Mouse (Mus musculus): ENCODE measurements around the gene Trpm5. TPM values are rescaled to one million over a fixed set of nuclear protein-coding genes. Genes with fewer than 3 reads are reported as not detected.

Trpm5 gene
- polyA plus RNA-seq, 1 experiment, result not detected

- no peak for TF ChIP-seq GATA1 (IDR thresholded peaks at IDR 0.05; ENCODE audit: low read length)
These were observed 16.4 kb upstream of the Trpm5 start for GRCm38 (mm10) chr7:143110803-143111202.

- no peak for TF ChIP-seq GATA1 (IDR thresholded peaks at IDR 0.05; ENCODE audit: low read length)
These were observed 15.3 kb upstream of the Trpm5 start for GRCm38 (mm10) chr7:143109696-143110095.

GRCm38 (mm10) chr7:143108996-143109660, 14.7 kb upstream of the Trpm5 start:
- TF ChIP-seq GATA1 (IDR thresholded peaks at IDR 0.05; ENCODE audit: low read length), result no peak

- TF ChIP-seq GATA1 (IDR thresholded peaks at IDR 0.05; ENCODE audit: low read length), result no peak
These were observed 13.8 kb upstream of the Trpm5 start for GRCm38 (mm10) chr7:143108200-143108599.

DNA sequence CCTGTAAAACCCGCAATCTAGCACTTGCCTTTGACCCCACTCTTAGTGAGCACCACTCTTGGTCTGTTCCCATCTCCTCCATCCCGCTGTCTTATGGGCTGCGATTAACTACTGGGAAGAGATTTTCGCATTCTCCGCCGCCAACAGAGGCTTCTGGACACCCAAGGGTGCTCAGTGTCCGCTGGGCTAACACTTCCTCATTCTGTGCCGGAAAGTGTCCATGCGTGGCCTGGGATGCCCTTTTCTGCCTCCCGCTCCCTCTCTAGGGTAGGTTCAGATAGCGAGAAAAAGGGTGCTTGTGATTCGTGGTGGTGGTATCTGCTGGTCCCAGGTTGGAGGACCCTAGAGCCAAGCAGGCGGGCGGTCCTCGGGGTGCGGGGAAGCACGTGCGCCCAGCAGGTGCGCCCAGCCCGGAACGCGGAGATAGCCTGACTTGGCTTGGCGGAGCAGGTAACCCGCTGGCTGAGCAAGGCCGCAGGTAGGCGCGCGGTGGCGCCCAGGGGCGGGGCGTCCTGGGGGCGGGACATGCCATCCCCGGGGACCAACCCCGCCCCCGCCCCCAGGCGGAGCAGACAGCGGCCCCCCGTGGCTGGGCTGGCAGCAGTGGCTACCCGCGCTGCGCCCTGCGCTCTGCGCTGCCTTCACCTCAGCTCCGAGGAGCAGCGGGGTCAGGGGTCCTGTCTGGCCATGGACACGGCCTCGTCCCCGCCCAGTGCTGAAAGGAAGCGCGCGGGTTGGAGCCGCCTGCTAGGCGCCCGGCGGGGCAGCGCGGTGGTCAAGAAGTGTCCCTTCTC, 12.4 kb upstream of the Trpm5 start:
- no peak for TF ChIP-seq GATA1 (IDR thresholded peaks at IDR 0.05; ENCODE audit: low read length)

DNA sequence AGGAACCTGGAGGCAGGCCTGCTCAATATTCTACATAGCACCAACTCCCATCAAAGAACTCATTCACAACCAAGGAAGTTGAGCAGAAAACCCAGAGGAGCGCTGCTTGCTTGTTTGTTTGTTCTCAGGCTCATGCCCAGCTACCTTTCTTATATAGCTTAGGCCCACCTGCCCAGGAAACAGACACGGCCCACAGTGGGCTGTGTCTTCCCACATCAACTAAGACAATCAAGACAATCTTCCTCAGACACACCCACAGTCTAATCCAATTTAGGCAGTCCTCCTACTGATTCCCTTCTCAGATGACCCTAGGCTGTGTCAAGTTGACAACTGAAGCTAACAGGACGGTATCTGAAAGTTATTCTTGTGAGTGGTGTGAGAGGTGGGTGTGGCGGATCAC, 11.6 kb upstream of the Trpm5 start, which contains the start of gene Kcnq1:
Gene Kcnq1, plus strand, starts transcription at position 301 of the 400 bp plus-strand sequence.
- no peak for TF ChIP-seq GATA1 (IDR thresholded peaks at IDR 0.05; ENCODE audit: low read length)

- no peak for TF ChIP-seq GATA1 (IDR thresholded peaks at IDR 0.05; ENCODE audit: low read length)
These were observed 10.9 kb upstream of the Trpm5 start for GRCm38 (mm10) chr7:143105258-143105897.

- no peak for TF ChIP-seq GATA1 (IDR thresholded peaks at IDR 0.05; ENCODE audit: low read length)
These were observed 6.3 kb upstream of the Trpm5 start for GRCm38 (mm10) chr7:143100759-143101158.

DNA sequence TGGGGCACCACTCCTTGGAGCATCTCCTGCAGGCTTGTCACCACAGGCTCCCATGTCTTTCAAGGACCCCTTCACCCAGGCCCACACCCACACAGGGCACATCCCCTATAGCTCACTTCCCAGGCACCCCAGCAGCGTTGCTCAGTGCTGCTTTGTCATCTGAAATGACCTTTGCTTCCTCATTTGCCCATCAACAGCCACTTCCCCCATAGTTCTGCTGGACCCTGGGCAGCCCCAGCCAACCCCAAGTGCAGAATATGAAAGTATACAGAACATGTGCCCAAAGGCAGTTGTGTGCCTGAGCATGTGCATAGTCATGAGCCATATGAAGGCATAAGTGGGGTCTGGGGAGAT, 1.1 kb upstream of the Trpm5 start:
- no peak for TF ChIP-seq GATA1 (IDR thresholded peaks at IDR 0.05; ENCODE audit: low read length)

DNA sequence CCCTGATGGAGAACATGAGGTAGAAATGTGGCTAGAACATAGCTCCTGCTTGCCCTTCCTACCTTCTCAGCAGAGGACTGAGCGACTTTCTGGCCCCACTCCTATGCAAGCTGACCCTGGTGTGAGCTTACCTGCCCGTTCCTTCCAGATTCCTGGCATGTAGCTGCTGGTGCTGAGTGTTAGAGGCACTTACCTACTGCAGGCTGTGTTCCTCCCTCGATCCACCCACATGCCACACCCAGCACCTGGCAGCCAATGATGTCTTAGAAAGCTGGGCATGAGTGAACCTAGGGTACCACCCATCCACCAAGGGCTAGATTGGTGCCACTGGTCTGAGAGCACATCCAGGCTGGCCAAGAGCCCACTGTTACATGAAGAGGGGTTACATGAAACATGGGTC, 595 bp downstream of the Trpm5 start:
- no peak for TF ChIP-seq GATA1 (IDR thresholded peaks at IDR 0.05; ENCODE audit: low read length)

- TF ChIP-seq GATA1 (IDR thresholded peaks at IDR 0.05; ENCODE audit: low read length), result no peak
These were observed 7.3 kb downstream of the Trpm5 start for GRCm38 (mm10) chr7:143087070-143087579.

DNA sequence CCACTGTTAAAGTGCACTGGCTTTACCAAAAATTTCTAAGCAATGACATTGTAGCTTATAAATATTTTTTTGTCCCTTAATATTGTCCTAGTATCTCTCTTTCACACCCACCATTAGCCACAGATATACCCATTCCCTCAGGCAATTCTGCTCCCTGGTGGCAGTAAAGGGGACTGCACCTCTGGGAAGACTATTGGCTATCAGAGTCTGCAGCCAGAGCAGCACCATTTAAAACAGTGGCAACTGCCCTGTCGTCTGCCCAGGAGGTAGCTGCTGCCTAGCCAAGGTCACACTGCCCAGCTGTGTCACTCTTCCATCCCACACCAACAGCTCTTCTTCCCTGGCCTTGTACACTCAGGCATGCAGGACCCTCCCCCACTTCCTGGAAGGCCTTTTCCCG, 8.1 kb downstream of the Trpm5 start:
- no peak for TF ChIP-seq GATA1 (IDR thresholded peaks at IDR 0.05; ENCODE audit: low read length)

DNA sequence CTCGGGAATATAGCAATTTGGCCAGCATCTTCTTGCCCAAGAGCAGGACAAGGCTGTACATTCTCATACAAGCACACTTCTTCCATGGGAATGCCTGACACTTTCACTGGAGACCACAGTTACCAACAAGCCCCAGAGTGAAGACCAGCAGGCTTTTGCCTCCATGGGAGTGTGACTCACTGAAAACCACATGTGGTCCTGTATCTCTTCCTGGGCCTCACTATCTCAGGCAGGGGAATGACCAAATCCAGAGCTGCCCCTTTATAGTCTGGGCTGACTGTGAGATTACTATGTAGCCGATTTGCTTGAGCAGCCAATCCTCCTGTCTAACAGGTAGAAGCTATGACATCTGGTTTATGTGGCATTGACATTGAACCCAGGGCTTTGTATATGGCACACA, 10.7 kb downstream of the Trpm5 start:
- no peak for TF ChIP-seq GATA1 (IDR thresholded peaks at IDR 0.05; ENCODE audit: low read length)

- no peak for TF ChIP-seq GATA1 (IDR thresholded peaks at IDR 0.05; ENCODE audit: low read length)
These were observed 12.4 kb downstream of the Trpm5 start for GRCm38 (mm10) chr7:143082024-143082423.

DNA sequence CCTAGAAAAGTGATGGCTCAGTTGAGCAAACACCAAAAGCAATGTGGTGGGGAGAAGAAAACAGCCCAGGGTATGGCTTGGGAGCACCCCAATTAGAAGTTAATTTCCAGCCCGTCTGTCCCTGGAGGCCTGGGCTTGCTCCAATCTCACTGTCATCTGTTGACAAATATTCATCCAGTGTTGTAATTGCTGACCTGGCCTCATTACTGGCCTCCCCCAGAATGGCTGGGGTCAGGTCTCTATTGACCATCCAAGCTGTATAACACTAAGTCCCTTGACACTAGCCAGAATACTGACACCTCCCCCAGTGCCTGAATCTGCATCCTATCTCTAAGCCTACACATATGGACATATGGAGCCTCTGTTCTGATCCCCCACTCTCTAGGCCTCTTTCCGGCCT, 17.1 kb downstream of the Trpm5 start:
- TF ChIP-seq GATA1 (IDR thresholded peaks at IDR 0.05; ENCODE audit: low read length), result no peak

- no peak for TF ChIP-seq GATA1 (IDR thresholded peaks at IDR 0.05; ENCODE audit: low read length)
These were observed 19.0 kb downstream of the Trpm5 start for GRCm38 (mm10) chr7:143075394-143075793.
